Mouse (Mus musculus) bone marrow macrophage, adult 2 months (primary cell): ENCODE data around the gene Cenpp. TPM values are rescaled to one million over a fixed set of nuclear protein-coding genes. Genes with fewer than 3 reads are reported as not detected.
"Not testable (repeated sequence)": the region's sequence is repeated elsewhere in the genome, so short reads cannot be mapped to it uniquely, and the experiment has no call there.

Source experiments
- H3K27ac ChIP-seq: 2 replicates; pipeline ENCODE4 v1.5.1; 2012; ENCODE audit warnings: low read depth, low read length; ENCODE audit not compliant: insufficient read depth
- H3K4me1 ChIP-seq: 2 replicates; pipeline ENCODE4 v1.6.1; 2012; ENCODE audit warnings: low read length; ENCODE audit not compliant: control insufficient read depth, insufficient read depth
- H3K4me3 ChIP-seq: 2 replicates; pipeline ENCODE4 v1.5.1; 2012; ENCODE audit warnings: mild to moderate bottlenecking, low read length, moderate library complexity; ENCODE audit not compliant: insufficient read depth
- CTCF ChIP-seq: IDR thresholded peaks from 2 replicates; pipeline ENCODE4 v1.5.1; 2012; ENCODE audit warnings: low read depth, mild to moderate bottlenecking, low read length, moderate library complexity
- POLR2A ChIP-seq: IDR thresholded peaks from 2 replicates; pipeline ENCODE4 v1.6.1; 2012; ENCODE audit warnings: mild to moderate bottlenecking, low read depth, low read length, borderline replicate concordance
- polyA plus RNA-seq: library from polyadenylated mRNA; stranded (reverse); fragments of >200 nt; gene quantifications from 2 replicates; pipeline ENCODE4 v1.2.4, GENCODE M21; 2012; ENCODE audit not compliant: missing spikeins, insufficient read depth, insufficient read length

The Cenpp gene
- polyA plus RNA-seq, 1 experiment = 6.9 TPM

DNA sequence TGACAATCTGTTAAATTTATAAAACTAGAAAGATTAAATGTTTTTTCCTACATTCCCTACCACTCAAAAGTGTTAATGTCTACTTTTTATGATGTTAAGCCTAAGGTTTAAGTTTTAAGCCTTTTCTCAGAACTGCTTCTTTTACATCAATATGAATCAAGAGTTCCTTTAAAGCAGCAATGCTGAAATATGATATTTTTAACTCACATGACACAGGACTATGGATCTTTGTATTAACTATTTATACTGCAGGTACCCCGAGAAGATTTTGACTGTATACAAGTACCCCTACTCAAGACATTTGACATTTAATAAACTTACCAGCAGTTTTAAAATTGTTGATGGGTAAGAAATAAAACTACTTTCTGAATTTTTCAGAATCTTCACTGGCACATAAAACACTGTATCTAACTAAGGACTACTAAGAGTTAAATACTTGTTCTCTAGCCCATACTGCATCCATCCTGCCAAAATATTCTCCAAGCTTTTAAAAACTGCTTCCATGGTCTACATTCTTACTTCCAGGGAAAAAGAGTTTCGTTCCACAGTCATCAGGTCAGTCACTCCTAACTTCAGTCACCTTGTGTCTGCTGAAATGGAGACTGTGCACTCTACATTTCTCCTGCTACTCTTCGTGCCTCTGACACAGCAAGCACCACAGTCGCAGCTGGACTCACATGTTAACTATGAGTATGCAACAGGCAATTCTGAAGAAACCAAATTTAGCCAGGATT lies 43.8 kb downstream of the Cenpp start:
- Histone ChIP-seq H3K4me3 (no peak overlapping the region), H3K4me1 (no peaks in the 10 kb centered on the region), H3K27ac (no peak overlapping the region)
- TF ChIP-seq POLR2A (no peak), CTCF (no peak)

DNA sequence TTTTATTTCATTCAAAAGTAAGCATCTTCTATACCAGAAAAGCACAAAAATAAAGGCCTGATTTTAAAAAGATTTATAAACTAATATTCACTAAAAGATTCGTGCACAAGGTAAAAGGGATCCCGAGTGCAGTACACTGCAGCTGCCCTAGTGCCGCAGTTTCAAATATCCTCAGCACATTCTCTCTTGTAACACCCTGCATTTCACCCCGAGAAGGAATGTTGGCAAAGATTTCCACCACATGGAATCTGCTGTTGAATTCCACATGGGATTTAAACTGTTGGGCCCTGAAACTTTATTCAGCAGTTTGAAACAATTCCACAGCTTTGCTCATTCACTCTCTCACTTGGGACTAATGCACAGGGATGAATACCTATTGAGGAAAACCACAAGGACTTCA lies 44.9 kb downstream of the Cenpp start, which contains the start of gene Ogn:
Ogn (plus strand) TSS at position 333 of the 400 bp plus-strand sequence.
- Histone ChIP-seq H3K27ac (no peak within 1 kb of the TSS), H3K4me3 (no peak within 1 kb of the TSS), H3K4me1 (no peaks in the 10 kb centered on the region)
- TF ChIP-seq CTCF = no peak

DNA sequence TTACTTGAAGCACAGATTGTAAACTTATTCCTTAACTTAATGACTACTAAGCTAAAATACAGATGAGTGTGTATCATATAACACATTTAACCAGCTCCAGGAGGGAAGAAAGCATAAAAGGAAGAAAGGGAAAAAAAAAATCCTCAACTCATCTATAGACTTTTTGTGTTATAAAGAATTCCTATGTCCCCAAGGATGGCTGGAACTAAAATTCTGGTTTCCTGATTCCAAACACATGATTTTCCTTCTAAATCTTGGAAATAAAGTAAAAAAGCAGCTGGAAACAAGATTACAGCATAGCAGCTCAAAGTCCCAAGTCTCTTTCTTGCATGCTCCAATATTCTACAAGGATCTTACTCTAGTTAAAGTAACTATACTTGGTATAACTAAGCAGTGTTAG lies 49.0 kb downstream of the Cenpp start:
- no peak for TF ChIP-seq POLR2A
- TF ChIP-seq CTCF = no peak
- H3K4me3 ChIP-seq = no peak overlapping the region
- no peak overlapping the region for H3K27ac ChIP-seq
- no peaks in the 10 kb centered on the region for H3K4me1 ChIP-seq

DNA sequence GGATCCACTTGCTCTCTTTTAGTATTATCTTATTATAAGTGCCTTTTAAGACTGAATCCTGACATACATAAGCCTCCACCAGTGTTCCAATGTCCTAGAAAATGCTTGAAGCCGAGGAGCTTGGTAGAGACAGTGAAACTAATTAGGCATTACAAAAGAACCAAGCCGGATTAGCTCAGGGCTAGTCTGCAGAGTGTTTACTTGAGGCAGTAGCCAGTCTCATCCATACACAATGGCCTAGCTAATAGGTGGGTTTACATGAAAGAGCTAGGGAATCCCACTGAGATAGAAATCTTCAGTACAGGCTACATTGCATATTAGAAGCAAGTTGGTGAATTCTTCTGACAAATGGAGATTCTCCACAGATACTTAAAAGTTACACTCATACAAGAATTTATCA lies 50.0 kb downstream of the Cenpp start:
- H3K27ac ChIP-seq, H3K4me3 ChIP-seq, H3K4me1 ChIP-seq: not testable (repeated sequence)

DNA sequence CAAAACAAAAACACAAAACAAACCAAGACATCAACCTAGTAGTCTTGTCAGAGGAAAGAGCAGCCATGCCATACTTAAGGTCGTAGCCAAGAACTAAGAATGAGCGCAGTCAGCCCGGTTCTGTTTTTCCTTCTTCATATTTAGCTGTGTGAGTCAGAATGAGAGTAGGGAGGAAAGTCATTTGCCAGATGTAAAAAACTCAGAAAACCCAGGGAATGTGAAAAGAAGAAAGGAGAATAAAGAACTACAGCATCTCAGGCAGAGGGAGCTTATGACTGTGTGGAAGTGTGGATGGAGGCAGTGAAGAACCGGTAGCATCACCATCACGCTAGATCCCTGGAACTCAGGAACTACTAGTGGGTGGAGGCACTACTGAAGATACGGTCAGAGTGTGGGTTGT lies 66.5 kb downstream of the Cenpp start:
- H3K4me3 ChIP-seq = no peak overlapping the region
- no peak for TF ChIP-seq POLR2A
- TF ChIP-seq CTCF = no peak
- H3K27ac ChIP-seq = no peak overlapping the region
- H3K4me1 ChIP-seq = peaks cover 10% of the 10 kb centered on the region

DNA sequence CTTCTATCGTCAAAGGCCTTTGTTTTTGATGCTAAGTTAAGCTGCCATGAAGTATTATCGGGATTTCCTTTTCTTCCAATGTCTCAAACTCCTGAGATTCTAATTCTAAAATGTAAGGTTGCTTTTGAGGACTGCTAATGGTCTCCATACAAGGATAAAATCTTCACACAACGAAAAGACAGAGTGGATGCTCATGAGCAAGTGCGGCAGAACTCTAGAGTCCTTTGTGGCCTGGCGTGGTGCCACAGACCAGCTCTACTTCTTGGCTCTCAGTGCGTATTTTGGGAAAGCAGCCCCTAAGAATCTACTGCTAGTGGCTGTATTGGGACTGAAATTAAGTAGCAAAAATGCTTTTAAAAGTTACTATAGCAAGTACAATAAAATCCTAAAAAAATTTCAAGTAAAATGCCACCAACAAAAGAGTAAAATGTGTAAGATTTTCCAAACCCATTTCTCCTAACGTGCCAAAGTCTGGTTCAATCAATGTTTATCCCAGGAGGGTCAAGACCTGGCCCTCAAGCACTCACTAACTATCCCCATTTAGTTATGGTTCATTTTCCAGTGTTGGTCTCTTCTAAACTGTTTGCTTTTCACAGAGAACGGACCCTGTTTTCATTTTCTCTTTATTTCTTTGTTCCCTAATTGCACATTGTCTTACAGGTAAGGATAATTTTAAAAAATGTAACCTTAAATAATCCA lies 68.1 kb downstream of the Cenpp start:
- no peak overlapping the region for H3K4me3 ChIP-seq
- no peak for TF ChIP-seq CTCF
- TF ChIP-seq POLR2A = no peak
- H3K27ac ChIP-seq = no peak overlapping the region
- H3K4me1 ChIP-seq = peaks cover 10% of the 10 kb centered on the region

DNA sequence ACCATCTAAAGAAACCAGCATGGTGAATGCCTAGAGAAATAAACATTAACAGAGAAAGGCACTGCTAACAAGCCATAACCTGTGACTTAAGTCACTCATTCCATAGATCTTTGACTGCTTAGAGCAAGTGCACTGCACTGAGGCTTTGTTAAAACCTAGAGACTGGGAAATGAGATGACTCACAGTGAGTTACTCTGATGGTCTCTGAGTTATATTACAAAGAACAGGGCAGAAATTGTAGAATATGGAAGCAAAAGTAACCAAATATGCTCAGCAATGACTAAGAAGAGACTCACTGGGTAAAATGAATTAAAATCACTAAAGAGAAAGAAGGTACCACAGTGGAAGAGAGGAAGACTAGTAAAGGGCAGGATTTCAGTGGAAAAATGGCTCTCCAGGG lies 68.7 kb downstream of the Cenpp start:
- no peak overlapping the region for H3K27ac ChIP-seq
- TF ChIP-seq CTCF = no peak
- TF ChIP-seq POLR2A = no peak
- peaks cover 10% of the 10 kb centered on the region for H3K4me1 ChIP-seq
- no peak overlapping the region for H3K4me3 ChIP-seq

DNA sequence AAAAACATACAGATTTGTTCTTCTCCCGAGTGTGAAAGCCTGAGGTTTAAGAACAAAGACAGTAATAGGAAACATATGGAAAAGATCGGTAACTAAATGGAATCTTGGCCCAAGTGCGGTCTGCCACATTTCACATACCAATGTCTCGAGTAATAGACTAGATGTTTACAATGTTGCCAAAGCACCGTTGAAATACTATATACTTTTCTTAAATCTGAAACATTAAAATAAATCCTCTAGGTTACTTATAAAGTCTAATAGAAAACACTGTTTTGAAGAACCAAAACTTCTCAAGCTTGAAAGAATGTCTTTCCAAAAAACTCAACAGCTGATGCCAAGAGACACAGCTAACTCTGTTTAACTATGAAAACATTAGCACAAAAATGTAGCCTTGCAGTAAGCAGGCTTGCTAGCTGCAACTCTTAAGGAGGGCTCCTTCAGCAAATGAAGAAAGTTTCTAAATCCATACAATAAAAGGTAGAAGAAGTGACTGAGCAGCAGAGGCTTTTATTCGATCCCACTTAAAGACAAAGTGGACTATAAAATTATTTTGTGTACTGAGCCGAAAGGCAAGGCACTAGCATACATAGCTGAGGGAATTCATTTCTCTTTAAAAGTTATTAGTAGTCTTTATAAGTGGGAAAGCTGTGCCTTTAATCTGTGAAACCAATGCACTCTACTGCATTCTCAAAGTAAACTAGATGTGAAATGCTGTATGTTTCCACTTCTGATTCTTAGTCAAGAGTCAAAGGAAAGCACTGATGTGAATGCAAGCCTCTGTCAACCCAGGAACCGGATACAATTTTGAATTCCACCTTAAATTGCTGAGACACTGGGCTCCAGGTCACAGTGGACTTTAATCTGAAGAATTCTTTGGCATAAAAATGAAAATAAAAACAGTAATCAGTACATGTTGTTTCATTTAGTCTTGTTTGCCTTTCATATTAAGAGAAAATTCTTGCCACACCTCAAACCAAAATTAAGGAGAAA lies 70.7 kb downstream of the Cenpp start, which contains the start of gene Omd:
Omd (plus strand) TSS at position 922 of the 990 bp plus-strand sequence.
- Histone ChIP-seq H3K4me1 (peaks cover 10% of the 10 kb centered on the region), H3K27ac (no peak within 1 kb of the TSS), H3K4me3 (no peak within 1 kb of the TSS)
- no peak for TF ChIP-seq CTCF
- TF ChIP-seq POLR2A = no peak

DNA sequence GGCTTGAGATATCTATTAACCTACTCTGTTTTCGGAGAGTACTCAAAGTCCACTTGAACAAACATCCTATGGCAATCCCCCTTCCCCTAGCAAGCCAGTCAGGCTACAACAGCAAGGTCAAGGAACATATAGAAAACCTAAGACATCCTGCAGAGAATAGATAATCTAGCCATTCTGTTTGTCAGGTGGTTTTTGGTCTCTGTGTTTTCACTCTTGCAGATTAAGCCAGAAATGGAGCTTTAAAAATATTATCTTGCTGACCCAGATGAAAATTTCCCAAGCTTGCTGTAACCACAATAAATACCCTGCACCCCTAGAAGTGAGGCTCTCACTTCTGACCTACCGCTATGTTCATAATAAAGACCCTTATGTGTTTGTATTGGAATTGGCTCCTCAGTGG lies 81.2 kb downstream of the Cenpp start:
- TF ChIP-seq POLR2A (no peak), CTCF (no peak)
- Histone ChIP-seq H3K4me3 (no peak overlapping the region), H3K4me1 (no peaks in the 10 kb centered on the region), H3K27ac (no peak overlapping the region)

DNA sequence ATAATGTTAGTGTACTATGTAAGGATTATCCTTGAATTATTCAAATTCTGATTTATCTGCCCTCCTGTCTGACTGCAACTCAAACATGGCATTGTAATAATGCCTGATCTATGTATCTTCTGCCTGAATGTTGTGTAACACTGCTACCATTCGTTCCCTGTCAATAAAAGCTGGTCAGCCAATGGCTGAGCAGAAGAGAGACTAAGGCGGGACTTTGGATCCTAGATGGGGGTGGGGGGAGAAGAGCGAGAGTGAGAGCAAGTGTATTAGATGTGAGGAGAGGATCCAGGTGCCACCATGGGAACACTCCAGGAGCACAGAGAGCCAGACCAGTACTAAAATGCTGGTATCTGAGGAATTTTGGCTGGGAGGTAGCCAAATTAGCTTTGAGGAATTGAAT lies 82.2 kb downstream of the Cenpp start:
- TF ChIP-seq POLR2A (no peak), CTCF (no peak)

More for the DNA sequence above, 82.2 kb downstream of the Cenpp start:
- Histone ChIP-seq H3K4me1 (no peaks in the 10 kb centered on the region), H3K4me3 (no peak overlapping the region), H3K27ac (no peak overlapping the region)
